Mouse (Mus musculus) T-helper 2 cell (primary cell): ENCODE data around the gene Snx17.
"Not testable (repeated sequence)": the region's sequence is repeated elsewhere in the genome, so short reads cannot be mapped to it uniquely, and the experiment has no call there.

ENCODE experiments used
- in situ Hi-C: fragments of 300-600 bp; cut with MboI, MseI; formaldehyde crosslinking; loops from one replicate; pipeline ENCODE4 v1.15.1; 2025; ENCODE audit warnings: high pct_unique_total_duplicates

Gene Snx17

DNA sequence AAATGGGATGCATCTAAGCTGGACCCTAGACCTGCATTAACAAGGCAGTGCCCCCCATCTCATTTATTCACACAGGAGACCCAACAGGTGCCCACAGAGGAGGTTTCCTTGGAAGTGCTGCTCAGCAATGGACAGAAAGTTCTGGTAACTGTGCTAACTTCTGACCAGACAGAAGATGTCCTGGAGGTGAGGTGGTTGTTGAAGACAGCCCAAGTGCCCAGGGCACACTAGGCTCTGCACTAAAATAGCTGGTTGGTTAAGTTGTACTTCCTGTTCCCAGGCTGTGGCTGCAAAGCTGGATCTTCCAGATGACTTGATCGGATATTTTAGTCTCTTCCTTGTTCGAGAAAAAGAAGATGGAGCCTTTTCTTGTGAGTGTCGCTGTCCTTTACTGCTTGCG, 2.6 kb downstream of the Snx17 start:
- in situ Hi-C loops = loop anchor here (10.0 kb wide), 1 partner anchor 961 kb away; the partner anchor contains the start of gene Selenoi

DNA sequence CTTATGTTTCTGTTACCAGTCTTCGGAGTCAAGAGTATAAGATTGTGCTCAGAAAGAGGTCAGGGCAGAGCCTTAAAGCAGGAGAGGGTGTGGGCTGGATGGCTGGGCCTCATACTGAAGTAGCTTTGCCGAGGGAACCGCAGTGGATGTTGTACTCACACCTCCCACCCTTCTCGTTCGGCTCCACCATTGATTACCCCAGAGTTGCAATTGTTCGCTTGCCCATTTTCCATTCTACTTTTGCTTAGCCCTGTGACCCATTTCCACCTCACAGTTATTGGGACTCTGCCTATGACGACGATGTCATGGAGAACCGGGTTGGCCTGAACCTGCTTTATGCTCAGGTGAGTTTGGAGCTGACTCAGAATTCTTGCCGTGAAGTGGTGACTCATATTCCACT, 3.2 kb downstream of the Snx17 start:
- in situ Hi-C loops = loop anchor here (10.0 kb wide), 1 partner anchor 961 kb away; the partner anchor contains the start of gene Selenoi

DNA sequence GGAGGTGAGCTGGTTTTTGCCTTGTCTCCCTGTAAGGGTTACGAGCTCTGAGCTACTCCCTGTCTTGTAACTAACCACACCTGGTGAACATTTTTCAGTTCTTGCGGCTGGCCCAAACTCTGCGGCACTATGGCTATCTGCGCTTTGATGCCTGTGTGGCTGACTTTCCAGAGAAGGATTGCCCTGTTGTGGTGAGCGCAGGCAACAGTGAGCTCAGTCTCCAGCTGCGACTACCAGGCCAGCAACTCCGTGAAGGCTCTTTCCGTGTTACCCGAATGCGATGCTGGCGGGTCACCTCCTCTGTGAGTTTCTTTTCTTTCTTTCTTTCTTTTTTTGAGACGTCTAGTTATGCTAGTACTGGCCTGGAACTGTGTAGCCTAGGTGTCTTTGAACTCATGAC, 4.0 kb downstream of the Snx17 start:
- in situ Hi-C loops = loop anchor here (10.0 kb wide), 1 partner anchor 962 kb away; the partner anchor contains the start of gene Selenoi

DNA sequence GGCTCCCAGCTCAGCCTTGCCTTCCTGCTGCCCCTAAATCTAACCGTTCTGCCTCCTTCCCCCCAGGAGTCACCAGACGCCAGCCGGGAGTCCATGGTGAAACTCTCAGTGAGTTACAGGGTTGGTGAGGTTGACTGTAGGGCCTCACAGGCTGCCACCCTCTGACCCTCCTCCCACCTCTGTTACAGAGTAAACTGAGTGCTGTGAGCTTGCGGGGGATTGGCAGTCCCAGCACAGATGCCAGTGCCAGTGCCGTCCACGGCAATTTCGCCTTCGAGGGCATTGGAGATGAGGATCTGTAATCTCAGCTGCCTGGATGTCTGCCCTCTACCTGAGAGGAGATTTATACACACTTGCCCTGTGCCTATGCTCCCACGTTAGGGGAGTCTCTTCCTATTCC, 5.1 kb downstream of the Snx17 start:
- in situ Hi-C loops = loop anchor here (10.0 kb wide), 1 partner anchor 963 kb away; the partner anchor contains the start of gene Selenoi

DNA sequence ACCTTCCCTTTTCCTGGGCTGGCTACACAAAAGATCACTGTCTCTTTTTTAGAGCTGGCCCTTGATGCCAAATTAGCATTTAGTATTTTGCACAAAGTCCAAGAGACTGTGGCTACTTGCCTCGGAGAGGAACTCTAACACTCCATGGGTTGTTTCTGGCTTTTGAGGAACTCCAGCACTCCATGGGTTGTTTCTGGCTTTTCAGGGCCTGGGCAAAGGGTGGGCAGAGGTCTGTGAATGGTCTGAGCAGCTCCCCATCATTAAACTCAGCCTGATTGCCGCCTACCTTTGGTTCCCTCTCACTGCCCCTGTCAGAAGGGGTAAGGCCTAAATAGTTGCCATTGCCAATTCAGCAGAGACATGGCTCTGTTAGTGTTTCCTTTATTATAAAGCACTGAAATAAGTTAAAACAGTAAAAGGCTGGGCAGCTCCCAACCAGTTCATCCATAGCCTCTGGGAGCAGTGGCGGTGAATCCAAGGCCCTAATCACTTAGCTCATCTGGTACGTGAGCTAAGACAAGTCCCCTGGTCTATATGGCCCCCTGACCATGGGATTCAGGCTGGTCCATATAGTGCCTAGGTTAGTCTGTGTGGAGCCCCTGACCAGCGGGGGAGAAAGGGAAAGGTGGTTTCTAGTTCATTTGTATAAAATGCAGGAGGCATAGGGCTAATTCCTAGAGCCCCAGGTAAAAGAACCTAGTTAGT, 5.7 kb downstream of the Snx17 start:
- in situ Hi-C loops = loop anchor here (10.0 kb wide), 1 partner anchor 964 kb away; the partner anchor contains the start of gene Selenoi

DNA sequence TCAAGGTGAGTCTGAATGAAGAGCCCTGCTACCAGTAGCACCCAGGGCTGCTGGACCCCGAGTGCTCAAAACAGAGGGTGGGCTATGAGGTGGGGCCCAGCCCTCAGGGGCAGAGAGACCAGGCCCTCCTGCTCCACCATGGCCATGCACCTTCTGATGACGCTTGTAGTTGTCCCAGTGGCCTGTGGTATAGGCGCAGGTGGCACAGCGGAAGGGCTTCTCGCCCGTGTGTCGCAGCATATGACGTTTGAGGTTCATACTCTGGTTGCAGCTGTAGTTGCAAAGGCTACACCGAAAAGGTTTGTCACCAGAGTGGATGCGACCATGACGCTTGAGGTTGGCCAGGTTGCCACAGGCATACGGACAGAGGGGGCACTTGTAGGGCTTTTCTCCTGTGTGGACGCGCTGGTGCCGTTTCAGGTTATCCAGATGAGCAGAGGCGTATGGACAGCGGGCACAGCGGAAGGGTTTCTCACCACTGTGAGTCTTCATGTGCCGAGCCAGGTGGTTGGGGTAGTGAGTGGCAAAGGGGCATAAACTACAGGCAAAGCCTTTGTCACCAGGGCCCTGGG, 6.4 kb downstream of the Snx17 start:
- in situ Hi-C loops = loop anchor here (10.0 kb wide), 1 partner anchor 965 kb away; the partner anchor contains the start of gene Selenoi

DNA sequence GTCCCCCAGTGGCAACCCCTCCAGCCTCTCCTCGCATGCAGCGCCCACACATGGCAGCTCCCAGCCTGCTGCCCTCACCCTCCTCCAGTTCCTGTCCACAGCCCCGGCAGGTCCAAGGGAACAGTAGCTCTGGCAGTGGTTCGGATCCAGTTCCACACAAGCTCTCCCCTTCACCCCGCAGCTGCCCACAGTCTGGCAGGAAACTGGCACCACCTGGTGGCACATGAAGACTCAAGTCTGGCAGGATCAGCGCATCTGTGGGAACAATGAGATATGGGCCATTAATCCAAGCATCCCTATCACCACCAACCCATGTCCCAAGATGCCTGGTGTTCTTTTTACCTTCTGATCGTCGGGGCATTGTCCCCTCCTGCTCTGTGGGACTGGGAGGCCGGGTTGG, 6.9 kb downstream of the Snx17 start:
- in situ Hi-C loops = loop anchor here (10.0 kb wide), 1 partner anchor 965 kb away; the partner anchor contains the start of gene Selenoi

DNA sequence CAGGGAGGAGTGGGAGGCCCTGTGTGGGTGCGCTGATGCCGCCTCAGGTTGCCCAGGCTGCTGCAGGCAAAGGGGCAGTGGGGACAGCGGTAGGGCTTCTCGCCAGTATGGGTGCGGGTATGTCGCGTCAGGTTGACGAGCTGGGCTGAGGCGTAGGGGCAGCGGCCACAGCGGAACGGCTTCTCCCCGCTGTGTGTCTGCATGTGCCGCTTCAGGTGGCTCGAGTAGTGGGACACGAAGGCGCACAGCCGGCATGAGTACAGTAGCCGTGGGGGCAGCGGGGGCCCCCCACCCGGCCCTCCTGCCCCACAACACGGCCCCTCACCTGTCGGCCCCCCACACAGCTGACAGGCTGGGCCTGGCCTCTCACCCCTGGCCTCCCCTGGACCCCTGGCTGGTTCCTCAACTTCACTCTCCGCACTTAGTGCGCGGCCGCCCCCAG, 7.3 kb downstream of the Snx17 start:
- in situ Hi-C loops = no loop called here

DNA sequence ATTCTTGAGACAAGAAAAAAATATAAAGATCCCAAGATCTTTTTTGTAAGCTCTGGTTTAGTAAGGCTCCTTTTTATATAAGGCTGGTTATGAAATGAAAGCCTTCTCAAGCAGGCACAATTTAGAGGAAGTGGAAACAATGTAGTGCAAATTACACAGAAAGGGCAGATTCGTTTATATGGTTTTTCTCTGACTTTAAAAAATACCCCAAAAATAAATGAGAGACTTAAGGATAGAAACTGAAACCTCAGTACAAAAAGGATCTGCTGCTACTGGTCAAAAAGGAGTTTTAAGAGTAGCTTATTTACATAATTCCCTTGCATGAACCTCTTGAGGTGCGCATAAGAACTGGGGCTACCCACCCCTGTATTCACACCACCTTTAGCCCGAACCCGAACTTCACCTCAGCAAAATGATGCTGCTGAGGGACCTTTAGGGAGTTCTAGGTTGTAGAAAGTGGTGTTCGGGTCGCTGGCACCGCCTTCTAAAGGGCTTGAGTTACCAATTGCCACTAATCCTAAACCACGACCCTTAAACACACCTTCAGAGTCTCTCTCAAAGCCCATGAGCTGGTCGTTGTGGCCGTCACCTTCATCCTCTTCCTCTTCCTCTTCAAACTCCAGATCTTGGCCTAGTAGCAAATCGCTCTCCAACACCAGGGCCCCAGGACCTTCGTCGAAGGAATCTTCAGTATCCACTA, 8.2 kb downstream of the Snx17 start:
- in situ Hi-C loops = no loop called here

DNA sequence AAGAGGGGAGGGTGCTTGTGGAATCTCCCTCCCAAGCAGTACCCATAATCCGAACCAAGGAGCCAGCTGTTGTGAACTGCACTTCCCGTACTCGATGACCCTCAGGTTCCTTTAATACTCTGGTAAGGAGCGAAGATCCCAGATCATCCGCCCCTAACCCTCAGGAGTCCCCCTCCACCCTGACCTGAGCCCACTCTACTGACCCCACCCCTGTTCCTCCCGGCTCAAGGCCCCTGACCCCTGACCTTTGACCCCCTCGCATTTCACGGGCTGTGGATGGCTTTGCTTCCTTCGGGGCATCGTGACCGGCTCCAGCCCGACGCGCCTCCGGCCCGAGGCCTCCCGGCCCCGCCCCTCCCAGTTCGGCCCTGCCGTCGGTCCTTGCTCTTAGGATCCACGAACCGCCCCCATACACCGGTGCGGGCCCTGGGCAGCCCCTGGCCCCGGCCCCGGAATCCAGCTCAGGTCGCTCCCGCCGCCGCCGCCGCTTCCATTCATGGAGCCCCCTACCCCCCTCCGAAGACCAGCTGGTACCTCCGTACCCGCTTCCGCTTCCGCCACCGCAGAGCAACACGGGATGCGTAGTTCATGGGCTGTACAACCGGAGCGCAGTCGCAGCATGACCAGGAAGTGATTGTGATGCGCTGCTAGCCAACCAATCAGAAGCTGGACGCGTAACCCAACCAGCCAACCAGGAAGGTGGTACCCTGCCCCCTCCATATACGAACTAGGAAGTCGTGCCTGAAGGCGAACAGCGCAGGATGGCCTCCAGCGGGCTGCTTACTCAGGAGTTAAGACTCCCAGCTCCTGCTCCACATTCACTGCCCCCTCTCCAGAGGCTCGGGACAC, 8.9 kb downstream of the Snx17 start, which contains the start of gene Zfp513:
Zfp513 (minus strand) TSS at position 562 of the 849 bp plus-strand sequence.
- in situ Hi-C loops = no loop called here

DNA sequence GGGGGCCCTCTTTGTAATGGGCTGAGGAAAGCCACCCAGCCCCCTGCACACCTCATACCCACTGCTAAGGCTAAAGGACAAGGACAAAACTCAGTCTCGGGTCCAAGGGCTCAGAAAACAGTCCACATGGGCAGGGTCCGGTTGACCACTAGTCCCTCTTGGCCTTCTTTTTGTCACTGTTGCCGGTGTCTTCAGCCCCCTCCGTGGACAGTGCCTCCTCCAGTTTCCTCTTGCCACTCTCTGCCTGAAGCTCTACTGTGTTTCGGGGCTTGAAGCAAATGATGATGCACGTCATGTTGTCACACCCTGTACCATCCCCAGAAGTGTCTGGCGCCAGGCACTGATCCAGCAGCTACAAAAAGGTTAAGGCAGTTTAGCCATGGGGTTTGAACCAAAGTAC, 9.9 kb downstream of the Snx17 start:
- in situ Hi-C loops = no loop called here

DNA sequence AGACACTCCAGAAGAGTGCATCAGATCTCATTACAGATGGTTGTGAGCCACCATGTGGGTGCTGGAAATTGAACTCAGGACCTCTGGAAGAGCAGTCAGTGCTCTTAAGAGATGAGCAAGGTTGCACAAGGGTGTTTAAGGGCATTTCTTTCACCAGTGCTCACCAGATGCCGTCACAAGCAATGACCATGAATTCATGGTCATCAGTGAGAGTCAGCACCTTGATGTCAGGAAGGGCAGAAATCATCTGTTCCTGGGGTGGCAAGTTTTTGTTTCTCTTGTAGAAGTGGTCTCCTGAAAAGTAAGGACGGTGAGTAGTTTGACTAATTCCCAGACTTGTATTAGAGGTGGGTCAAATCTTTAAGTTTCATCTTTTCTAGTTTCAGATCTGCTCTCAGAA, 10.8 kb downstream of the Snx17 start:
- in situ Hi-C loops = no loop called here

DNA sequence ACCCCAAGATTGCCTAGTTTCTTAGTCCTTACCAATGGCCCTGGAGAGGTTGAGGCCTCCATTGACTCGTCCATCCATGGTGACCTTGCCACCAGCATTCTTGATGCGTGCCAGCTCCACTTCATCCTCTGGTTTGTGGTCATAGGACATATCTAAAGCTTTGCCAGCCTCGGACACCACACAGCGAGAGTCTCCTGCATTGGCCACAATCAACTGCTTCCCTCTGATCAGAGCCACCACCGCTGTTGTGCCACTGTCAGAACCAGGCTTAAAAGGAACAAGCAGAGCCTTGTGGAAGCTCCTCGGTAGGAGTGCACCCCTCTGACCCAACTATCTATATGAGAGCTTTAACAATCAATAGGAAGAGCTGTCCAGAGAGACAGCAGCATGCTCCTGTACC, 11.4 kb downstream of the Snx17 start:
- in situ Hi-C loops = no loop called here

DNA sequence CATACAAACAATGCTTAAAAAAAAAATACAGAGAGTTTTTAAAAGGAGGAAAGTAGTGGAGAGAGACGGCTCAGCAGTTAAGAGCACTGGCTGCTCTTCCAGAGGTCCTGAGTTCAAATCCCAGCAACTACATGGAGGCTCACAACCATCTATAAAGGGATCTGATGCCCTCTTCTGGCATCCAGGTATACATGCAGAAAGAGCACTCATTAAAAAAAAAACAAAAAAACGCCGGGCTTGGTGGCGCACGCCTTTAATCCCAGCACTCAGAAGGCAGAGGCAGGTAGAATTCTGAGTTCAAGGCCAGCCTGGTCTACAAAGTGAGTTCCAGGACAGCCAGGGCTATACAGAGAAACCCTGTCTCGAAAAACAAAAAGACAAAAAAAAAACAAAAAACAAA, 23.5 kb downstream of the Snx17 start:
- in situ Hi-C loops = not testable (repeated sequence)

DNA sequence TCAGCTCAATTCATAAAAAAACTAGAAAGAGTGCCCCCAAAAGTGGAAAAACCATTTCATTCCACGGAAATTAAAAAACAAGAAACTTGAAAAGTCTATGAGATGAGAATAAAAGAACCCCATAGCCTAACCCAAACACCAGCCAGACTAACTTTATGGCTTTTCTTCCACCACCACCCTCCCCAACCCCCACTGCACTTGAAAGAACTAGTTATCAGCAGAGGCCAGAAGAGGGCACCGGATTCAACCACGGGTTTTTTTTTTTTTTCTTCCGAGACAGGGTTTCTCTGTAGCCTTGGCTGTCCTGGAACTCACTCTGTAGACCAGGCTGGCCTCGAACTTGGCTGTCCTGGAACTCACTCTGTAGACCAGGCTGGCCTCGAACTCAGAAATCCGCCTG, 25.3 kb downstream of the Snx17 start:
- in situ Hi-C loops = no loop called here

DNA sequence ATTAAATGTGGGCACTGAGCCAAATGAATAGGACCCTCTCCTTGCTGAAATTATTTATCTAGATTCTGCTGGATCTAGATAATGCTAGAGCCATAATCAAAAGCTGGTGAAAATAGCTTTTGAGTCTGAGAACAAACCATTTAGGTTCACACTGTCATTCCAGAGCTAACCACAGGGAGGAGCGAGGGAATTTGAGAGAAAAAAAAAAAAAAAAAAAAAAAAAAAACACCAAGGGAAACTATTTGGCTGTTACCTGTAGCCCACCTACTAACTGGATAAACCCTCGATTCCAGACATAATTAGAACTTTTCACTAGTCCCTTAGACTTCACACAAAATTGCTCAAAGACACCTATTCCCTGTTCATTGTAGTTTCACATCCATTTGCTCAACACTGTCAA, 26.0 kb downstream of the Snx17 start:
- in situ Hi-C loops = no loop called here

DNA sequence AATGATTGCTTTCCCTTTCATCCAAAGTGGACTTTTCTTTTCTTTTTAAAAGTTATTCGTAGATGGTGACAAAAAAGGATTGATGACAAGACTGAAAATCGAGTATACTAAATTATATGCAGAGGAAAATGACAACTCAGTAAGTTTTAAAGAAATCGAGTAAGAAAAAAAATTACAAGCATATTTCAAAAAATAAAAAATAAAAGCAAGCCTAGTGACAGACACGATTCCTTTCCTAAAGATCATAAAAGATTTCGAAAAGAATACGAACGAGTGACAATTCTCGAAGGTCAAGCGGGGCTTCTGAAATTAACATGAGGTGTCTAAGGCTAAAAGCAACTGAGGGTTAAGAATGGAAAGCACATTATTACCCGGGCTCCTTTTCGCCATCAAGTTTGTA, 26.4 kb downstream of the Snx17 start:
- in situ Hi-C loops = no loop called here

DNA sequence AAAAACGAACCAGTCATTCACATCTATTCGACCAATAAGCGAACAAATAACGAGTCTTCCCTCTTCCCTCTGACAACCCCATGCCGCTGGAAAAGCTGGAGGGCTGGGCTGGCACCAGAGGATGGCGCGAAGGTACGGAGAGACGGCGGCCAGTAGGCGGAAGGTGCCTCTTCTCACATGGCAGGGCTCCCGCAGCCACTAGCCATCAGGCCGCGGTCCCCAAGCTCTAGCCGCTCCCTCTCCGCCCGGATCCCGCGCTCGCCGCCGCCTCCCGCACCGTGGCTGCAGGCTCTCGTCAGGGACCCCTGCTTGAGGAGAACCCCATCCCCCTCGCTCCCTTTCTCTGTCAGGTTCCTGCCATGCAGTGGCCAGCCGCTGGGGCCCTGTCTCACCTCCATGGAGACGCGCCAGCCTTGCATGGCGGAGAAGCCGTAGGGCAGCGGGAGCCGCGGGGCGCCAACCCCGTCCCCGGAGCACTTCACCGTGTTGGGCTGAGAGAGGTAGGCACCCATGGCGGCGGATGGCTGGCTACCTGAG, 27.0 kb downstream of the Snx17 start:
- in situ Hi-C loops = no loop called here

DNA sequence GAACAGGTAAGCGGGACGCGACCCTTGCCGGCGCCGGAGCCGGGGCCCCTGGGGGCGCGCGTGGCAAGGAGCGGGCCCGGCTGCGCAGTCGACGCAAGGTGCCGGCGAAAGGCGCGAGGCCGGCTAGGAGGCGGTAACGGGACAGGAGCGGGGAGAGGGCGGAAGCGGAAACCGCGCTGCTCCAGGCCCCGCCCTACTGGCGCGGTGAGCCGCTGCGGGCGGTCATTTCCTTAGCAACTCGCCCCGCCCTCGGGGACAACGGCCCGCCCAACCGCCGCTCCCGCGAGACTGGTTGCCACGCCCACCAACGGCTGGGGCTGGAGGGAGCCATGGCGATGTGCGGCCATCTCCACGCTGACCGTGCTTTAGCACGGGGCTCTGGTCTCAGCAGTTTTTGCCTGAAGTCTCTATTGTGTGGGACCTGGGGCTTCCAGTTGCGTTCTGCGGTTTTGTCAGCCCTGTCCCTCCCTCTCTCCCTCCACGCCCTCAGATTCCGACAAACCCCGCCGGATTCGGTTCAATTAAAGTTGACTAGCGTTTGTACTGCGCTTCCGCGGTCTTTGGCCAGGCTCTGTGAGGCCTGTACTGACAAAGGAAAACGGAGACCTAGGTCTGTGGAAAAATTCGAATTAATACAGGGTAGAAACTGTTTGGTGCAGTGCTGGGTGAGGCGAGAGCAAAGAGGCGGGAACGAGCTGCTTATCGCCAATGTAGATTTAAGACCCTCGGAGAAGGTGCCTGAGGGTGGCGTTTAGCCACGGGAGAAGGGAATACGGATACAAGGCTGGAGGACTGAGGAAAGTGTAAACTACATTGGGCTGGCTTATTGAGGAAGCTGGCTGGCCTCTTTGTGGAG, 27.6 kb downstream of the Snx17 start, which contains the start of gene Ppm1g:
Ppm1g (minus strand) TSS at position 240 of the 856 bp plus-strand sequence.
- in situ Hi-C loops = no loop called here

DNA sequence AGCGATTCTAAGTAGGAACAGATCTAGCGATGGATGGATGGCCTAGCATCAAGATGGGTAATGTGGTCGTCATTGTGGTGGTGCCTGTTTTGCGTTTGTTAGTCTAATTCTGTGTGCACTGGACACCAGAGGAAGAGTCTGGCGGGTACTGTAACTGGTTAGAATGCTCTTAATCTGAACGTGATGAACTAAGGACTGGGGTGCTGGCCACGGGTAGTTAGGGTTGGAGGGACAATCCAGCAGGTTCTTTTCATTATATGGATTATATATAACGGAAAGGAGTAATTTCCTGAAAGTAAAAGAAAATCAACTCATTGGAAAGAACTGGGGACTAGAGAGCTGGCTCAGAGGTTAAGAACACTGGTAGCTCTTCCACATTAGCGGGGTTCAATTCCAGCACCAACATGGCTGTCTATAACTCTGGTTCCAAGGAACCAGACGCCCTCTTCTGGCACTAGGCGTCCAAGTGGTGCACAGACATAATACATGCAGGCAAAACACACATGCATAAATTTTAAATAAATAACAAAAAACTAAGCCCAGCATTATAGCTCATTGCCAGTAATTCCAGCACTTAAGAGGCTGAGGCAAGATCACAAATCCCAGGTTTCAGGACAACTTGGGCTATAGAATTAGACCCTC, 28.4 kb downstream of the Snx17 start:
- in situ Hi-C loops = no loop called here
